Mouse (Mus musculus) embryonic facial prominence, embryonic 15.5 days (tissue): ENCODE measurements around the gene Cntnap5a. TPM values are rescaled to one million over a fixed set of nuclear protein-coding genes. Genes with fewer than 3 reads are reported as not detected.

Experiments
- ATAC-seq: fragments of 200-750 bp; cut with Nextera tagmentation; 2 replicates; pipeline ENCODE4 v1.8.0; 2017; ENCODE audit warnings: low read depth, moderate TSS enrichment; ENCODE audit not compliant: insufficient number of reproducible peaks, low FRiP score, low TSS enrichment
- H3K27ac ChIP-seq: fragments of 300-500 bp; sonication (generic); replicated peaks from 2 replicates; pipeline ENCODE4 v1.5.1; 2015; ENCODE audit warnings: mild to moderate bottlenecking, inconsistent platforms
- H3K27me3 ChIP-seq: fragments of 300-500 bp; sonication (generic); 2 replicates; pipeline ENCODE4 v1.6.1; 2015; ENCODE audit warnings: inconsistent platforms
- H3K36me3 ChIP-seq: fragments of 300-500 bp; sonication (generic); 2 replicates; pipeline ENCODE4 v1.6.1; 2015; ENCODE audit warnings: mild to moderate bottlenecking, inconsistent platforms
- H3K4me1 ChIP-seq: fragments of 300-500 bp; sonication (generic); 2 replicates; pipeline ENCODE4 v1.6.1; 2015; ENCODE audit warnings: inconsistent platforms
- H3K4me2 ChIP-seq: fragments of 300-500 bp; sonication (generic); replicated peaks from 2 replicates; pipeline ENCODE4 v1.6.1; 2015; ENCODE audit warnings: mild to moderate bottlenecking, inconsistent platforms
- H3K4me3 ChIP-seq: fragments of 300-500 bp; sonication (generic); replicated peaks from 2 replicates; pipeline ENCODE4 v1.5.1; 2015; ENCODE audit warnings: mild to moderate bottlenecking, inconsistent platforms
- H3K9ac ChIP-seq: fragments of 300-500 bp; sonication (generic); 2 replicates; pipeline ENCODE4 v1.6.1; 2015; ENCODE audit warnings: inconsistent platforms
- H3K9me3 ChIP-seq: fragments of 300-500 bp; sonication (generic); replicated peaks from 2 replicates; pipeline ENCODE4 v1.6.1; 2016; ENCODE audit warnings: inconsistent platforms
- WGBS: fragments of 180-500 bp; shearing (Covaris S2); methylation state at CpG from one replicate; pipeline ENCODE4 v1.1.7; 2015; 5-methylcytosine and 5-hydroxymethylcytosine counted together
- polyA plus RNA-seq: library from polyadenylated mRNA; unstranded; fragments of >200 nt; fragmentation: Nextera tagmentation; extraction: Ambion mirVana; gene quantifications from 2 replicates; pipeline ENCODE4 v1.2.1, GENCODE M21; 2015

The Cntnap5a gene
- polyA plus RNA-seq, 1 experiment from 2014 or later, result 0.04 TPM

GRCm38 (mm10) chr1:116216883-116217282 is 532.3 kb downstream of the Cntnap5a start:
- no peak overlapping the region for H3K9ac ChIP-seq
- H3K36me3 ChIP-seq, result no peaks in the 10 kb centered on the region
- no peaks in the 10 kb centered on the region for H3K4me1 ChIP-seq
- no peak overlapping the region for H3K4me3 ChIP-seq
- H3K27ac ChIP-seq, result no peak overlapping the region
- no peak overlapping the region for H3K4me2 ChIP-seq
- ATAC-seq, result no peak
- no peaks in the 10 kb centered on the region for H3K27me3 ChIP-seq
- no peaks in the 10 kb centered on the region for H3K9me3 ChIP-seq

GRCm38 (mm10) chr1:116240538-116240937 is 556.0 kb downstream of the Cntnap5a start:
- Histone ChIP-seq H3K4me3 (no peak overlapping the region), H3K4me1 (no peaks in the 10 kb centered on the region), H3K36me3 (no peaks in the 10 kb centered on the region), H3K27me3 (no peaks in the 10 kb centered on the region), H3K9ac (no peak overlapping the region), H3K9me3 (no peaks in the 10 kb centered on the region), H3K27ac (no peak overlapping the region), H3K4me2 (no peak overlapping the region)
- ATAC-seq, result no peak

GRCm38 (mm10) chr1:116243856-116244255 is 559.3 kb downstream of the Cntnap5a start:
- Histone ChIP-seq H3K36me3 (no peaks in the 10 kb centered on the region), H3K9me3 (no peaks in the 10 kb centered on the region), H3K27me3 (no peaks in the 10 kb centered on the region), H3K9ac (no peak overlapping the region), H3K4me2 (no peak overlapping the region), H3K4me1 (no peaks in the 10 kb centered on the region), H3K4me3 (no peak overlapping the region), H3K27ac (no peak overlapping the region)
- 57% methylated on average over 2 of the region's 2 CpGs for WGBS
- ATAC-seq, result no peak

- Histone ChIP-seq H3K4me2 (no peak overlapping the region), H3K4me3 (no peak overlapping the region), H3K9me3 (no peaks in the 10 kb centered on the region), H3K9ac (no peak overlapping the region), H3K4me1 (no peaks in the 10 kb centered on the region), H3K27me3 (no peaks in the 10 kb centered on the region), H3K27ac (no peak overlapping the region), H3K36me3 (no peaks in the 10 kb centered on the region)
- ATAC-seq, result no peak
Measured at GRCm38 (mm10) chr1:116281144-116281543, 596.6 kb downstream of the Cntnap5a start.

- WGBS, result 40% methylated on average over 1 of the region's 1 CpGs
- Histone ChIP-seq H3K27ac (no peak overlapping the region), H3K9ac (no peak overlapping the region), H3K9me3 (no peaks in the 10 kb centered on the region), H3K36me3 (no peaks in the 10 kb centered on the region), H3K4me1 (no peaks in the 10 kb centered on the region), H3K4me3 (no peak overlapping the region), H3K4me2 (no peak overlapping the region), H3K27me3 (no peaks in the 10 kb centered on the region)
- ATAC-seq, result no peak
Measured at GRCm38 (mm10) chr1:116283968-116284367, 599.4 kb downstream of the Cntnap5a start.

- 53% methylated on average over 3 of the region's 3 CpGs for WGBS
Measured at GRCm38 (mm10) chr1:116306555-116306954, 622.0 kb downstream of the Cntnap5a start.

GRCm38 (mm10) chr1:116311512-116311911 is 627.0 kb downstream of the Cntnap5a start:
- H3K27ac ChIP-seq, result no peak overlapping the region
- no peaks in the 10 kb centered on the region for H3K9me3 ChIP-seq
- H3K27me3 ChIP-seq, result no peaks in the 10 kb centered on the region
- no peak overlapping the region for H3K4me2 ChIP-seq
- 63% methylated on average over 3 of the region's 3 CpGs for WGBS
- no peaks in the 10 kb centered on the region for H3K36me3 ChIP-seq
- ATAC-seq, result no peak
- no peak overlapping the region for H3K4me3 ChIP-seq
- H3K9ac ChIP-seq, result no peak overlapping the region
- no peaks in the 10 kb centered on the region for H3K4me1 ChIP-seq

More at GRCm38 (mm10) chr1:116306555-116306954, 622.0 kb downstream of the Cntnap5a start:
- Histone ChIP-seq H3K9ac (no peak overlapping the region), H3K4me1 (no peaks in the 10 kb centered on the region), H3K27ac (no peak overlapping the region), H3K4me2 (no peak overlapping the region), H3K27me3 (no peaks in the 10 kb centered on the region), H3K36me3 (no peaks in the 10 kb centered on the region), H3K9me3 (no peaks in the 10 kb centered on the region), H3K4me3 (no peak overlapping the region)
- ATAC-seq, result no peak

GRCm38 (mm10) chr1:116313269-116313668 is 628.7 kb downstream of the Cntnap5a start:
- ATAC-seq, result no peak
- Histone ChIP-seq H3K4me3 (no peak overlapping the region), H3K36me3 (no peaks in the 10 kb centered on the region), H3K9ac (no peak overlapping the region), H3K4me1 (no peaks in the 10 kb centered on the region), H3K27me3 (no peaks in the 10 kb centered on the region), H3K9me3 (no peaks in the 10 kb centered on the region), H3K27ac (no peak overlapping the region), H3K4me2 (no peak overlapping the region)

GRCm38 (mm10) chr1:116324505-116324904 is 639.9 kb downstream of the Cntnap5a start:
- Histone ChIP-seq H3K4me2 (no peak overlapping the region), H3K4me1 (no peaks in the 10 kb centered on the region), H3K4me3 (no peak overlapping the region), H3K27me3 (no peaks in the 10 kb centered on the region), H3K36me3 (no peaks in the 10 kb centered on the region), H3K9me3 (no peaks in the 10 kb centered on the region), H3K27ac (no peak overlapping the region), H3K9ac (no peak overlapping the region)
- ATAC-seq, result no peak

GRCm38 (mm10) chr1:116353669-116354068 is 669.1 kb downstream of the Cntnap5a start:
- no peaks in the 10 kb centered on the region for H3K27me3 ChIP-seq
- no peak overlapping the region for H3K4me3 ChIP-seq
- no peak overlapping the region for H3K4me2 ChIP-seq
- no peak for ATAC-seq
- no peaks in the 10 kb centered on the region for H3K36me3 ChIP-seq
- H3K4me1 ChIP-seq, result no peaks in the 10 kb centered on the region
- H3K9me3 ChIP-seq, result no peaks in the 10 kb centered on the region
- no peak overlapping the region for H3K27ac ChIP-seq
- no peak overlapping the region for H3K9ac ChIP-seq

- Histone ChIP-seq H3K4me3 (no peak overlapping the region), H3K36me3 (no peaks in the 10 kb centered on the region), H3K9ac (no peak overlapping the region), H3K27me3 (no peaks in the 10 kb centered on the region), H3K9me3 (no peaks in the 10 kb centered on the region), H3K27ac (no peak overlapping the region), H3K4me1 (no peaks in the 10 kb centered on the region), H3K4me2 (no peak overlapping the region)
- WGBS, result 37% methylated on average over 2 of the region's 2 CpGs
- ATAC-seq, result no peak
Measured at GRCm38 (mm10) chr1:116365606-116366005, 681.0 kb downstream of the Cntnap5a start.

GRCm38 (mm10) chr1:116366171-116366570 is 681.6 kb downstream of the Cntnap5a start:
- no peak overlapping the region for H3K27ac ChIP-seq
- H3K36me3 ChIP-seq, result no peaks in the 10 kb centered on the region
- no peak for ATAC-seq
- no peaks in the 10 kb centered on the region for H3K9me3 ChIP-seq
- no peaks in the 10 kb centered on the region for H3K4me1 ChIP-seq
- no peak overlapping the region for H3K9ac ChIP-seq
- no peak overlapping the region for H3K4me3 ChIP-seq
- no peak overlapping the region for H3K4me2 ChIP-seq
- H3K27me3 ChIP-seq, result no peaks in the 10 kb centered on the region
- WGBS, result 17% methylated on average over 2 of the region's 2 CpGs

GRCm38 (mm10) chr1:116366806-116367205 is 682.2 kb downstream of the Cntnap5a start:
- Histone ChIP-seq H3K4me2 (no peak overlapping the region), H3K27me3 (no peaks in the 10 kb centered on the region), H3K4me1 (no peaks in the 10 kb centered on the region), H3K9ac (no peak overlapping the region), H3K36me3 (no peaks in the 10 kb centered on the region), H3K9me3 (no peaks in the 10 kb centered on the region), H3K4me3 (no peak overlapping the region), H3K27ac (no peak overlapping the region)
- ATAC-seq, result no peak
